Mouse (Mus musculus): ENCODE results near the gene Actl11. TPM values are rescaled to one million over a fixed set of nuclear protein-coding genes. Genes with fewer than 3 reads are reported as not detected.

Actl11 gene
- polyA plus RNA-seq, 1 experiment from 2014 or later, result not detected

DNA sequence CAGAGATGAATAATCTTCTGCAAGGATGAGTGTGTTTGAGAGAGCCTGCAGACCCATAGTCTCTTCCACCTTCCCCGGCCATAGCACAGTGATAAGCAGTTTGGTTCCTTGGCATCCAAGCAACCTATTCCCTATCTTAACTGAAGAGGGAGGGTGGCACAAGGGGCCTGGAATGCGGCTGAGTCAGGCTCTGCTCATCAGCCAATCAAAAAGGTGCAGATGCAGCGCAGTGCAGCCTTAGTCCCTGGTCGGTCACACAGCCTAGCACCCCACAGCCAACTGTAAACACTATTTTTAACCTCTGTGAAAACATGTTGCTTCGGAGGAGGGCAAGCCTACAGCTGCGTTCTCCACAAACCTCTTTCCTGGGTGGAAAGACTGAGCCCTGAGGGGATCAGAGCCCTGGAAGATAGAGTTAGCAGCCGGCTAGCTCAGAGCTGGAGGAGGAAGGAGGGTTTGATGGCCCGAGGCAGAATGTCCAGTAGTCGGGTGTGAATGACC, 1.3 kb upstream of the Actl11 start:
- H3K4me3 ChIP-seq, result no peak overlapping the region
- WGBS, result 55% methylated on average over 9 of the region's 9 CpGs
- H3K4me1 ChIP-seq, result peaks cover 22% of the 10 kb centered on the region
- no peak overlapping the region for H3K27ac ChIP-seq
- H3K36me3 ChIP-seq, result no peaks in the 10 kb centered on the region
- no peak for DNase-seq (ENCODE audit: low spot score)
- H3K27me3 ChIP-seq (ENCODE audit: low read depth, poor library complexity, severe bottlenecking), result no peaks in the 10 kb centered on the region
- H3K9me3 ChIP-seq (replicated peaks), result no peaks in the 10 kb centered on the region

- Histone ChIP-seq H3K9me3 (replicated peaks) (no peaks in the 10 kb centered on the region), H3K4me1 (peaks cover 28% of the 10 kb centered on the region), H3K27me3 (ENCODE audit: low read depth, poor library complexity, severe bottlenecking) (no peaks in the 10 kb centered on the region), H3K36me3 (no peaks in the 10 kb centered on the region), H3K4me3 (no peak overlapping the region), H3K27ac (no peak overlapping the region)
- DNase-seq (ENCODE audit: low spot score), result no peak
- 84% methylated on average over 5 of the region's 5 CpGs for WGBS
These were observed 520 bp upstream of the Actl11 start for GRCm38 (mm10) chr9:107927749-107928148.

GRCm38 (mm10) chr9:107932221-107932620, 4.0 kb downstream of the Actl11 start:
- H3K4me1 ChIP-seq, result peaks cover 37% of the 10 kb centered on the region

DNA sequence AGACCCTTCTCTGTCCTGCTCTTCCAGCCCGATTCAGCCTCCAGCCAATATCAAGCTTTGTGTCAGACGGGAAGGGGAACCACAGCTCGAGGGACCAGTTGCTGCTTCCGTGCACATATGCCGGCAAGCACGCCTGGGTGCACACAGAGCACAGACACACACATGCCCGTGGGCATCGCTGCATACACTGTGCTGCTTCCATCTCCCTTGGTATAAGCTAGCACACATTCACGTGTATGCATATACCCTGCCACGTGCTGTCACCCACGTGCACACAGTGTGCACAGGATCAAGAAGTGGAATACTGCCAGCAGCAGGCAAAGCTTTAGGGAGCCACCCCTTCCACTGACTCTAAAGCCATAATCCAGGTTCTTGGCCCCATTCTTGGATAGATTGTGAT, 5.9 kb downstream of the Actl11 start:
- Histone ChIP-seq H3K27ac (no peak overlapping the region), H3K9me3 (replicated peaks) (no peaks in the 10 kb centered on the region), H3K4me3 (no peak overlapping the region), H3K27me3 (ENCODE audit: low read depth, poor library complexity, severe bottlenecking) (peaks cover 45% of the 10 kb centered on the region), H3K4me1 (peaks cover 40% of the 10 kb centered on the region), H3K36me3 (no peaks in the 10 kb centered on the region)
- WGBS, result 93% methylated on average over 11 of the region's 11 CpGs
- no peak for DNase-seq (ENCODE audit: low spot score)

More at GRCm38 (mm10) chr9:107932221-107932620, 4.0 kb downstream of the Actl11 start:
- H3K9me3 ChIP-seq (replicated peaks), result no peaks in the 10 kb centered on the region
- H3K4me3 ChIP-seq, result no peak overlapping the region
- H3K27me3 ChIP-seq (ENCODE audit: low read depth, poor library complexity, severe bottlenecking), result peaks cover 32% of the 10 kb centered on the region
- WGBS, result 75% methylated on average over 4 of the region's 4 CpGs
- no peaks in the 10 kb centered on the region for H3K36me3 ChIP-seq
- DNase-seq (ENCODE audit: low spot score), result no peak
- H3K27ac ChIP-seq, result no peak overlapping the region

GRCm38 (mm10) chr9:107935374-107935773, 7.1 kb downstream of the Actl11 start, which contains the start of gene Camkv:
Gene Camkv, plus strand, starts transcription at chr9:107935674.
- 14% methylated on average over 3 of the region's 3 CpGs for WGBS
- Histone ChIP-seq H3K27ac (peak within 1 kb of the TSS; percentile 83), H3K4me1 (peaks cover 43% of the 10 kb centered on the region), H3K27me3 (ENCODE audit: low read depth, poor library complexity, severe bottlenecking) (peaks cover 45% of the 10 kb centered on the region), H3K36me3 (no peaks in the 10 kb centered on the region), H3K4me3 (peak within 1 kb of the TSS; percentile 68), H3K9me3 (replicated peaks) (no peaks in the 10 kb centered on the region)
- no peak for DNase-seq (ENCODE audit: low spot score)

GRCm38 (mm10) chr9:107935790-107936214, 7.5 kb downstream of the Actl11 start:
- H3K4me3 ChIP-seq, result peak overlapping the region; percentile 68
- H3K27ac ChIP-seq, result peak overlapping the region; percentile 83
- peaks cover 45% of the 10 kb centered on the region for H3K27me3 ChIP-seq (ENCODE audit: low read depth, poor library complexity, severe bottlenecking)
- peaks cover 45% of the 10 kb centered on the region for H3K4me1 ChIP-seq
- peak; percentile 81 for DNase-seq (ENCODE audit: low spot score)
- no peaks in the 10 kb centered on the region for H3K36me3 ChIP-seq
- no peaks in the 10 kb centered on the region for H3K9me3 ChIP-seq (replicated peaks)
- under 1% methylated on average over 41 of the region's 41 CpGs for WGBS

GRCm38 (mm10) chr9:107936215-107936822, 8.1 kb downstream of the Actl11 start:
- WGBS, result under 1% methylated on average over 29 of the region's 29 CpGs
- peaks cover 45% of the 10 kb centered on the region for H3K27me3 ChIP-seq (ENCODE audit: low read depth, poor library complexity, severe bottlenecking)
- H3K36me3 ChIP-seq, result no peaks in the 10 kb centered on the region
- H3K4me3 ChIP-seq, result peak overlapping the region; percentile 68
- peak; percentile 59 for DNase-seq (ENCODE audit: low spot score)
- peaks cover 45% of the 10 kb centered on the region for H3K4me1 ChIP-seq
- H3K9me3 ChIP-seq (replicated peaks), result no peaks in the 10 kb centered on the region
- H3K27ac ChIP-seq, result peak overlapping the region; percentile 83

- H3K27me3 ChIP-seq (ENCODE audit: low read depth, poor library complexity, severe bottlenecking), result peaks cover 45% of the 10 kb centered on the region
- 11% methylated on average over 3 of the region's 3 CpGs for WGBS
- peak overlapping the region; percentile 68 for H3K4me3 ChIP-seq
- no peaks in the 10 kb centered on the region for H3K36me3 ChIP-seq
- no peaks in the 10 kb centered on the region for H3K9me3 ChIP-seq (replicated peaks)
- peaks cover 44% of the 10 kb centered on the region for H3K4me1 ChIP-seq
- DNase-seq (ENCODE audit: low spot score), result peak; percentile 40
- peak overlapping the region; percentile 83 for H3K27ac ChIP-seq
These were observed 8.6 kb downstream of the Actl11 start for GRCm38 (mm10) chr9:107936831-107937230.

DNA sequence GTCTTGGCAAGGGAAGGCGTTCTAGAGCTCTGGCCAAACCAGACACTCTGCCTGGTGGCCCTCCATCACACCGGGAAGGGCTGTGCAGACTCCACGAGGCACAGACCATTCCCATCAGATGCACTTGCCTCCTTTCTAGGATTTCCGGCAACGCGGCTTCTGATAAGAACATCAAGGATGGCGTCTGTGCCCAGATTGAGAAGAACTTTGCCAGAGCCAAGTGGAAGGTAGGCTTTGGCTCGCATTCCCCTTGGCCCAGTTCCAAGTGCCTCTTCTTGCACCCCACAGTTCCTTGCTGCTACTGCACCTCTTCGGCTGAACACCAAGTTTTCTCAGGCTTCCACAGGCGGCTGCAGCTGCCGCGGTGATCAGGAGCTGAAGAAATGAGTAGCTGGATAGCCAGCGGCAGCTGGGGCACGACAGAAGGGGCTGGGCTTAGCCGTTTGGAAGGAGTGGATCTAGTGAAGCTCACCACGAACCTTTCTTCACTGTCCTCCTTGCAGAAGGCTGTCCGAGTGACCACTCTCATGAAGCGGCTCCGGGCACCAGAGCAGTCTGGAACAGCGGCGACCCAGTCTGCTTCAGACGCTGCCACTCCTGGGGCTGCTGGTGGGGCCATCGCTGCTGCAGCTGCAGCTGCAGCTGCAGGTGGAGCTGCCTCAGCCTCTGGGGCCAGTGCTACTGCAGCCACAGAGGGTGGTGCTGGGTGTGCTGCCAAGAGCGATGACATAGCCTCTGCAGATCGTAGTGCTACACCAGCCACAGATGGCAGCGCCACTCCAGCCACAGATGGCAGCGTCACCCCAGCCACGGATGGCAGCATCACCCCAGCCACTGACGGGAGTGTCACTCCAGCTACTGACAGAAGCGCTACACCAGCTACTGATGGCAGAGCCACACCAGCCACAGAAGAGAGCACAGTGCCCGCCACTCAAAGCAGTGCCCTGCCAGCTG, 19.2 kb downstream of the Actl11 start:
- H3K27ac ChIP-seq, result no peak overlapping the region

GRCm38 (mm10) chr9:107949184-107949921, 21.1 kb downstream of the Actl11 start:
- Histone ChIP-seq H3K4me1 (peaks cover 21% of the 10 kb centered on the region), H3K27me3 (ENCODE audit: low read depth, poor library complexity, severe bottlenecking) (no peaks in the 10 kb centered on the region), H3K4me3 (no peak overlapping the region), H3K27ac (peak overlapping the region; percentile 42; the same call in 1 of the 2 replicates), H3K36me3 (peaks cover 18% of the 10 kb centered on the region), H3K9me3 (replicated peaks) (no peaks in the 10 kb centered on the region)
- no peak for DNase-seq (ENCODE audit: low spot score)
- 83% methylated on average over 13 of the region's 13 CpGs for WGBS

More for the DNA sequence above, 19.2 kb downstream of the Actl11 start:
- peaks cover 18% of the 10 kb centered on the region for H3K36me3 ChIP-seq
- WGBS, result 92% methylated on average over 31 of the region's 31 CpGs
- no peak overlapping the region for H3K4me3 ChIP-seq
- no peak for DNase-seq (ENCODE audit: low spot score)
- H3K27me3 ChIP-seq (ENCODE audit: low read depth, poor library complexity, severe bottlenecking), result no peaks in the 10 kb centered on the region
- peaks cover 21% of the 10 kb centered on the region for H3K4me1 ChIP-seq
- no peaks in the 10 kb centered on the region for H3K9me3 ChIP-seq (replicated peaks)

- peak within 1 kb of the TSS; percentile 85 for H3K27ac ChIP-seq
- no peaks in the 10 kb centered on the region for H3K9me3 ChIP-seq (replicated peaks)
- peaks cover 18% of the 10 kb centered on the region for H3K36me3 ChIP-seq
- no peak for DNase-seq (ENCODE audit: low spot score)
- H3K4me3 ChIP-seq, result peak within 1 kb of the TSS; percentile 70
- peaks cover 21% of the 10 kb centered on the region for H3K4me1 ChIP-seq
- WGBS, result 93% methylated on average over 10 of the region's 10 CpGs
- no peaks in the 10 kb centered on the region for H3K27me3 ChIP-seq (ENCODE audit: low read depth, poor library complexity, severe bottlenecking)
These were observed 21.6 kb downstream of the Actl11 start, which contains the start of gene Traip for GRCm38 (mm10) chr9:107949922-107950235. Gene Traip, plus strand, starts transcription at chr9:107950136.

All from limb, embryonic 10.5 days (tissue).